Mouse (Mus musculus): ENCODE data around the gene Nog. TPM values are rescaled to one million over a fixed set of nuclear protein-coding genes. Genes with fewer than 3 reads are reported as not detected.

The Nog gene
- polyA plus RNA-seq, 1 experiment, result 6.7 TPM

GRCm38 (mm10) chr11:89259338-89259915 is 42.7 kb downstream of the Nog start:
- H3K27ac ChIP-seq (ENCODE audit: insufficient read depth, low read length), result no peak overlapping the region
- no peaks in the 10 kb centered on the region for H3K4me1 ChIP-seq (ENCODE audit: control insufficient read depth, insufficient read depth, low read length)
- no peak for TF ChIP-seq CTCF (IDR thresholded peaks at IDR 0.05; ENCODE audit: borderline replicate concordance, insufficient read depth, low read depth, low read length)
- TF ChIP-seq POLR2A (IDR thresholded peaks at IDR 0.05; ENCODE audit: borderline replicate concordance, insufficient read depth, low read length), result no peak
- DNase-seq, result no peak
- 59% methylated on average over 7 of the region's 7 CpGs for WGBS
- no peak overlapping the region for H3K4me3 ChIP-seq (replicated peaks; ENCODE audit: insufficient read depth, low read depth, low read length)
- no peaks in the 10 kb centered on the region for H3K27me3 ChIP-seq (ENCODE audit: control insufficient read depth, insufficient read depth, low read length)

GRCm38 (mm10) chr11:89257893-89258292 is 44.2 kb downstream of the Nog start:
- H3K27me3 ChIP-seq (ENCODE audit: control insufficient read depth, insufficient read depth, low read length), result no peaks in the 10 kb centered on the region
- H3K4me3 ChIP-seq (replicated peaks; ENCODE audit: insufficient read depth, low read depth, low read length), result no peak overlapping the region
- WGBS, result 31% methylated on average over 2 of the region's 2 CpGs
- no peaks in the 10 kb centered on the region for H3K4me1 ChIP-seq (ENCODE audit: control insufficient read depth, insufficient read depth, low read length)
- DNase-seq, result no peak
- TF ChIP-seq POLR2A (IDR thresholded peaks at IDR 0.05; ENCODE audit: borderline replicate concordance, insufficient read depth, low read length) (no peak), CTCF (IDR thresholded peaks at IDR 0.05; ENCODE audit: borderline replicate concordance, insufficient read depth, low read depth, low read length) (no peak)
- H3K27ac ChIP-seq (ENCODE audit: insufficient read depth, low read length), result no peak overlapping the region

GRCm38 (mm10) chr11:89253973-89254372 is 48.2 kb downstream of the Nog start:
- Histone ChIP-seq H3K27me3 (ENCODE audit: control insufficient read depth, insufficient read depth, low read length) (no peaks in the 10 kb centered on the region), H3K4me3 (replicated peaks; ENCODE audit: insufficient read depth, low read depth, low read length) (no peak overlapping the region), H3K4me1 (ENCODE audit: control insufficient read depth, insufficient read depth, low read length) (no peaks in the 10 kb centered on the region), H3K27ac (ENCODE audit: insufficient read depth, low read length) (no peak overlapping the region)
- no peak for TF ChIP-seq CTCF (IDR thresholded peaks at IDR 0.05; ENCODE audit: borderline replicate concordance, insufficient read depth, low read depth, low read length)
- TF ChIP-seq POLR2A (IDR thresholded peaks at IDR 0.05; ENCODE audit: borderline replicate concordance, insufficient read depth, low read length), result no peak
- 21% methylated on average over 13 of the region's 13 CpGs for WGBS
- DNase-seq, result no peak

Other genes starting within 250 kb of the Nog start
- gene Dgke, start 235.5 kb downstream of the Nog start, polyA plus RNA-seq (2012; rRNA removed), result 34.0 and 39.5 TPM in 2 replicates
- 0.40 and 0.65 TPM in 2 replicates for gene Gm525, start 228.5 kb downstream of the Nog start, polyA plus RNA-seq (2012; rRNA removed)

Measured in cerebellum, adult 2 months (tissue).